Comparison of ENCODE assay signal across 26 mouse cellular contexts in the genomic region with DNA sequence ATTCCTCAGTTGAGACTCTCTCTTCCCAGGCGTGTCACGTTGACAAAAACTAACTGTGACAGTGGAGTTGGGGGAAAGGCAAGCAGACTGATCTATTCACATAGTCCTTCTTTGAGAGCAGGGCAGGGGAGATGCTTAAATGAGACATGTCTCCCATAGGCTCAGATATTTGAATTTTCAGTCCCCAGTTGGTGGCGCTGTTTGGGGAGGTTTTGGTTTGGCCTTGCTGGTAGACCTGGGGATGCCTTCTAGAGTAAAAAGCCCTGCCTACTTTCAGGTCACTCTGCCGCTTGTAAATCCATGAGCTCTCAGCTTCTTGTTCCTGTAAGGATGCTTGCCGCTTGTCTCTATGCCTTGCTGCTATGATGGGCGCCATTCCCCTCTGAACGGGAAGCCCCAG.
DNase-seq lines count a peak whose midpoint lies in the region; ATAC-seq and TF ChIP-seq lines count a peak whose summit lies in the region.
"Had no signal": no experiment of that assay in that cellular context is flagged by ENCODE, and none has a peak within 500 bp of the region (broad histone marks: within the 10 kb centered on the region; RNA-seq: fewer than 3 reads in every experiment).

No protein-coding gene starts in this region.

- H3K4me1 ChIP-seq in heart, adult 2 months (ENCODE audit: control insufficient read depth, insufficient read depth, low read length): peaks cover 4% of the 10 kb centered on the region; the same call in 1 of the 2 replicates
- no peaks in the 10 kb centered on the region for H3K4me1 ChIP-seq in midbrain, postnatal 0 days (ENCODE audit: insufficient read depth, low read length)
- H3K4me1 ChIP-seq in midbrain, embryonic 16.5 days (ENCODE audit: control insufficient read depth, insufficient read depth, low read length): no peaks in the 10 kb centered on the region
- H3K4me1 ChIP-seq: forebrain, embryonic 10.5 days; forebrain, embryonic 13.5 days; hindbrain, embryonic 10.5 days had no signal

- no peak overlapping the region for H3K27ac ChIP-seq in heart, adult 2 months
- no peak overlapping the region for H3K27ac ChIP-seq in midbrain, postnatal 0 days (ENCODE audit: low read depth, low read length)
- no peak overlapping the region for H3K27ac ChIP-seq in midbrain, embryonic 16.5 days (ENCODE audit: low read length)
- H3K27ac ChIP-seq: forebrain, embryonic 10.5 days; forebrain, embryonic 13.5 days; heart, embryonic 15.5 days; hindbrain, embryonic 10.5 days; hindbrain, embryonic 14.5 days had no signal

- H3K27me3 ChIP-seq in heart, adult 2 months (ENCODE audit: control insufficient read depth, insufficient read depth, low read length): no peaks in the 10 kb centered on the region
- H3K27me3 ChIP-seq in midbrain, postnatal 0 days (ENCODE audit: insufficient read depth, low read length): no peaks in the 10 kb centered on the region
- no peaks in the 10 kb centered on the region for H3K27me3 ChIP-seq in midbrain, embryonic 16.5 days (ENCODE audit: control insufficient read depth, insufficient read depth, low read depth, low read length)
- H3K27me3 ChIP-seq: CH12.LX; forebrain, embryonic 13.5 days; heart, embryonic 12.5 days; heart, embryonic 15.5 days; Patski had no signal

- peaks cover 3% of the 10 kb centered on the region for H3K79me2 ChIP-seq in heart, adult 2 months (replicated peaks; ENCODE audit: control insufficient read depth, insufficient read depth, low read length)

- no peaks in the 10 kb centered on the region for H3K9me3 ChIP-seq in midbrain, postnatal 0 days (ENCODE audit: low read length)
- no peaks in the 10 kb centered on the region for H3K9me3 ChIP-seq in midbrain, embryonic 16.5 days (replicated peaks; ENCODE audit: control insufficient read depth, low read length, poor library complexity, severe bottlenecking)
- H3K9me3 ChIP-seq: heart, embryonic 15.5 days had no signal

- H3K4me2 ChIP-seq in midbrain, postnatal 0 days (ENCODE audit: low read depth, low read length, poor library complexity, severe bottlenecking): no peak overlapping the region
- no peak overlapping the region for H3K4me2 ChIP-seq in midbrain, embryonic 16.5 days (ENCODE audit: low read length)
- H3K4me2 ChIP-seq: forebrain, embryonic 13.5 days; heart, embryonic 12.5 days; heart, embryonic 15.5 days; hindbrain, embryonic 14.5 days had no signal

- intact Hi-C loops in heart, adult 2 months (cut with DNase I): no loop called here

- TF ChIP-seq POLR2A in heart, adult 2 months (IDR thresholded peaks at IDR 0.05; ENCODE audit: insufficient read depth, low read depth, low read length): no peak

- no peaks in the 10 kb centered on the region for H3K36me3 ChIP-seq in heart, adult 2 months (ENCODE audit: control insufficient read depth, insufficient read depth, low read length)
- no peaks in the 10 kb centered on the region for H3K36me3 ChIP-seq in midbrain, postnatal 0 days (ENCODE audit: insufficient read depth, low read length)
- no peaks in the 10 kb centered on the region for H3K36me3 ChIP-seq in midbrain, embryonic 16.5 days (ENCODE audit: control insufficient read depth, insufficient read depth, low read length)
- H3K36me3 ChIP-seq: forebrain, embryonic 10.5 days; G1E; hindbrain, embryonic 10.5 days had no signal

- no peak overlapping the region for H3K4me3 ChIP-seq in heart, adult 2 months
- H3K4me3 ChIP-seq in midbrain, postnatal 0 days (ENCODE audit: low read depth, low read length): no peak overlapping the region
- H3K4me3 ChIP-seq in midbrain, embryonic 16.5 days (ENCODE audit: low read depth, low read length): no peak overlapping the region
- H3K4me3 ChIP-seq: forebrain, embryonic 10.5 days; forebrain, embryonic 13.5 days; heart, embryonic 12.5 days; heart, embryonic 15.5 days; hindbrain, embryonic 10.5 days had no signal

- 71% methylated on average over 7 of the region's 7 CpGs for WGBS in heart, adult 2 months
- 87% methylated on average over 7 of the region's 7 CpGs for WGBS in midbrain, postnatal 0 days
- 82% methylated on average over 7 of the region's 7 CpGs for WGBS in midbrain, embryonic 16.5 days

- TF ChIP-seq CTCF in heart, adult 2 months (IDR thresholded peaks at IDR 0.05): 0 out of 2 replicates have a peak, but pooled peaks have one; percentile 4
- peak; percentile 26; the same call in 1 of the 2 replicates for TF ChIP-seq CTCF in midbrain, postnatal 0 days (IDR thresholded peaks at IDR 0.05)

- H3K9ac ChIP-seq in heart, adult 2 months (ENCODE audit: low read depth, low read length): no peak overlapping the region
- no peak overlapping the region for H3K9ac ChIP-seq in midbrain, postnatal 0 days (replicated peaks; ENCODE audit: low read length, poor library complexity, severe bottlenecking)
- no peak overlapping the region for H3K9ac ChIP-seq in midbrain, embryonic 16.5 days (ENCODE audit: low read depth, low read length)
- H3K9ac ChIP-seq: forebrain, embryonic 13.5 days; heart, embryonic 12.5 days; heart, embryonic 15.5 days; hindbrain, embryonic 14.5 days had no signal

- ATAC-seq in midbrain, postnatal 0 days (ENCODE audit: low FRiP score): no peak
- ATAC-seq in midbrain, embryonic 16.5 days: no peak
- no peak for ATAC-seq in CD4-positive, CD25-positive, alpha-beta regulatory T cell, adult 4 months
- ATAC-seq: activated CD4-positive, CD25-positive, alpha-beta regulatory T cell, adult 4 months; forebrain, embryonic 13.5 days; forebrain, embryonic 16.5 days; Patski had no signal

- no peak for DNase-seq in heart, adult 2 months
- no peak for DNase-seq in heart, adult 18-20 months
- DNase-seq in midbrain, postnatal 0 days (ENCODE audit: low spot score): no peak
- DNase-seq in ZHBTc4 (ENCODE audit: low read depth, low spot score): peak; percentile 68
- DNase-seq: adrenal gland, adult 8-10 months; adrenal gland, postnatal 25 days; cerebellum, adult 11-12 months; cerebellum, adult 8-10 months; gastrocnemius, postnatal 10 days; gastrocnemius, postnatal 36 days; heart, postnatal 10 days; heart, postnatal 36 days; kidney, adult 11 months had no signal

- TF ChIP-seq EP300 in heart, adult 2 months (IDR thresholded peaks at IDR 0.05; ENCODE audit: insufficient read depth, low read depth, low read length): no peak
